Mouse (Mus musculus): Measurements from ENCODE around the gene Ola1. TPM values are rescaled to one million over a fixed set of nuclear protein-coding genes. Genes with fewer than 3 reads are reported as not detected.

Ola1 gene
- 157 and 170 TPM in 2 replicates for total RNA-seq (2015)
- 152 and 154 TPM in 2 replicates for total RNA-seq (2017)

- no peak for ATAC-seq (replicated peaks; ENCODE audit: poor library complexity)
Measured at GRCm38 (mm10) chr2:73218913-73219312, at the start of gene Ola1. Gene Ola1 (minus strand): TSS chr2:73218924.

- ATAC-seq (replicated peaks; ENCODE audit: poor library complexity): no peak
Measured at GRCm38 (mm10) chr2:73268281-73268680, 49.6 kb upstream of the Ola1 start.

- ATAC-seq (replicated peaks; ENCODE audit: poor library complexity): no peak
Measured at GRCm38 (mm10) chr2:73267818-73268217, 49.1 kb upstream of the Ola1 start.

- no peak for ATAC-seq (replicated peaks; ENCODE audit: poor library complexity)
Measured at GRCm38 (mm10) chr2:73267231-73267630, 48.5 kb upstream of the Ola1 start.

GRCm38 (mm10) chr2:73266623-73267022 lies 47.9 kb upstream of the Ola1 start:
- no peak for ATAC-seq (replicated peaks; ENCODE audit: poor library complexity)

- ATAC-seq (replicated peaks; ENCODE audit: poor library complexity): peak; percentile 52
Measured at GRCm38 (mm10) chr2:73266011-73266410, 47.3 kb upstream of the Ola1 start.

GRCm38 (mm10) chr2:73264611-73265195 lies 46.0 kb upstream of the Ola1 start:
- ATAC-seq (replicated peaks; ENCODE audit: poor library complexity): no peak

GRCm38 (mm10) chr2:73263794-73264610 lies 45.3 kb upstream of the Ola1 start:
- ATAC-seq (replicated peaks; ENCODE audit: poor library complexity): no peak

GRCm38 (mm10) chr2:73263172-73263765 lies 44.5 kb upstream of the Ola1 start:
- no peak for ATAC-seq (replicated peaks; ENCODE audit: poor library complexity)

GRCm38 (mm10) chr2:73248701-73249100 lies 30.0 kb upstream of the Ola1 start:
- ATAC-seq (replicated peaks; ENCODE audit: poor library complexity): no peak

- ATAC-seq (replicated peaks; ENCODE audit: poor library complexity): no peak
Measured at GRCm38 (mm10) chr2:73241299-73241698, 22.6 kb upstream of the Ola1 start.

- no peak for ATAC-seq (replicated peaks; ENCODE audit: poor library complexity)
Measured at GRCm38 (mm10) chr2:73231081-73231480, 12.4 kb upstream of the Ola1 start.

GRCm38 (mm10) chr2:73213871-73214659 lies 4.7 kb downstream of the Ola1 start:
- ATAC-seq (replicated peaks; ENCODE audit: poor library complexity): peak; percentile 98

GRCm38 (mm10) chr2:73213539-73213870 lies 5.2 kb downstream of the Ola1 start:
- ATAC-seq (replicated peaks; ENCODE audit: poor library complexity): peak; percentile 20

GRCm38 (mm10) chr2:73204328-73204727 lies 14.4 kb downstream of the Ola1 start:
- no peak for ATAC-seq (replicated peaks; ENCODE audit: poor library complexity)

- no peak for ATAC-seq (replicated peaks; ENCODE audit: poor library complexity)
Measured at GRCm38 (mm10) chr2:73188488-73188887, 30.2 kb downstream of the Ola1 start.

- no peak for ATAC-seq (replicated peaks; ENCODE audit: poor library complexity)
Measured at GRCm38 (mm10) chr2:73185185-73185584, 33.5 kb downstream of the Ola1 start.

GRCm38 (mm10) chr2:73169496-73169895 lies 49.2 kb downstream of the Ola1 start:
- no peak for ATAC-seq (replicated peaks; ENCODE audit: poor library complexity)

- peak; percentile 94 for ATAC-seq (replicated peaks; ENCODE audit: poor library complexity)
Measured at GRCm38 (mm10) chr2:73167126-73167525, 51.6 kb downstream of the Ola1 start.

GRCm38 (mm10) chr2:73164666-73165065 lies 54.1 kb downstream of the Ola1 start:
- no peak for ATAC-seq (replicated peaks; ENCODE audit: poor library complexity)

- ATAC-seq (replicated peaks; ENCODE audit: poor library complexity): peak; percentile 98
Measured at GRCm38 (mm10) chr2:73160772-73161171, 58.0 kb downstream of the Ola1 start.

All from megakaryocyte progenitor cell, adult 5-6 weeks (primary cell).